Mouse (Mus musculus) cortical plate, adult 2 months (tissue): ENCODE measurements around the gene Hivep3.

Source experiments
- CTCF ChIP-seq: fragments of 200-500 bp; IDR thresholded peaks from 2 replicates; pipeline ENCODE4 v1.5.1; 2011; ENCODE audit warnings: mild to moderate bottlenecking, control low read depth, low read length; ENCODE audit not compliant: insufficient read depth; ENCODE audit errors: extremely low read depth
- POLR2A ChIP-seq: fragments of 200-500 bp; IDR thresholded peaks from 2 replicates; pipeline ENCODE4 v1.6.1; 2011; ENCODE audit warnings: mild to moderate bottlenecking, low read length, control low read depth; ENCODE audit not compliant: insufficient read depth; ENCODE audit errors: extremely low read depth

DNA sequence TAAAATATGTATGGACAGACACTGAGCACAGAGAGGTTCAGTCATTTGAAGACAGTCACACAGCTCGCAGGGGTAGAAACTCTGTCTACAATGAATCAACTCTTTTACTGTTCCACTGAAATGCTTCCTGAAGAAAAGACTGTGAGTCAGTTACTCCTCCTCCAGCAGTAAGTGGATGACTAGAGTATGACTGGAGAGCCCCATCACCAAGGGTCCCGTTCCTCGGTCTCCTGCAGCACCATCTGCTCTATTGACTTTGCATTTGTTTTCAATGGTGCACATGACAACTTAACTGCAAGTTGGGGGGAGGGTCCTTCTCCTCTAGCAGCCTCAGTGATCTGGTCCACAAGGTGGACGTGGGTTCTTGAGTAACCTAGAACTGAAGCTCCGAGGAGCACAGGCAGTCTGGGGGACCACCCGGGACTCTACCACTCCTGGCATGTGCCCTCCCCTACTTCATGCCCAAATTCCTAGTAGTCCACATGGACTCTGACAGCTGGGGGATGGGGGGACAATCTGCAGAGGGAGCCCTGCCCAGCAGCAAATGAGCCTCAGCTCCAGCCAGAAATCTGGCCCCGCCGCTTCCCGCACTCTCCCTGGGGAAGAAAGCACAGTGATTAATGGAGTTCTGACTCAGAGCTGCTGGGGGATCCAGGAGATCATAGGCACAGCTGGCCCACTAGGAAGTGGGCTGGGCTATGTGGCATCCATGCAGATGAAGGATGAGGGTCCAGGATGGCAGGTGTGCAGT lies 333.4 kb downstream of the Hivep3 start:
- TF ChIP-seq CTCF (no peak), POLR2A (no peak)
